Mouse (Mus musculus): Measurements from ENCODE around the gene Aspscr1. TPM values are rescaled to one million over a fixed set of nuclear protein-coding genes. Genes with fewer than 3 reads are reported as not detected.

The Aspscr1 gene
- total RNA-seq, 2 experiments from 2014 or later = 33.0 to 33.9 TPM

- DNase-seq (ENCODE audit: low spot score) = no peak
- intact Hi-C loops (cut with DNase I) = no loop called here
These were observed 38.0 kb upstream of the Aspscr1 start for GRCm38 (mm10) chr11:120634810-120635209.

- DNase-seq (ENCODE audit: low spot score) = no peak
- intact Hi-C loops (cut with DNase I) = no loop called here
These were observed 31.5 kb upstream of the Aspscr1 start for GRCm38 (mm10) chr11:120641255-120641654.

GRCm38 (mm10) chr11:120641869-120642268, 30.9 kb upstream of the Aspscr1 start:
- DNase-seq (ENCODE audit: low spot score) = no peak
- intact Hi-C loops (cut with DNase I) = no loop called here

GRCm38 (mm10) chr11:120642939-120643600, 29.7 kb upstream of the Aspscr1 start:
- intact Hi-C loops (cut with DNase I) = no loop called here
- DNase-seq (ENCODE audit: low spot score) = no peak

- intact Hi-C loops (cut with DNase I) = no loop called here
- peak; percentile 92 for DNase-seq (ENCODE audit: low spot score)
These were observed 29.2 kb upstream of the Aspscr1 start, which contains the start of gene Pycr1 for GRCm38 (mm10) chr11:120643601-120643987. Gene Pycr1, minus strand, starts transcription at chr11:120643769.

GRCm38 (mm10) chr11:120647047-120647830, 25.5 kb upstream of the Aspscr1 start:
- no peak for DNase-seq (ENCODE audit: low spot score)
- intact Hi-C loops (cut with DNase I) = no loop called here

- DNase-seq (ENCODE audit: low spot score) = no peak
- intact Hi-C loops (cut with DNase I) = no loop called here
These were observed 24.7 kb upstream of the Aspscr1 start, which contains the start of gene Myadml2 for GRCm38 (mm10) chr11:120648001-120648476. Gene Myadml2, minus strand, starts transcription at chr11:120648158.

- no peak for DNase-seq (ENCODE audit: low spot score)
- intact Hi-C loops (cut with DNase I) = no loop called here
These were observed 20.9 kb upstream of the Aspscr1 start for GRCm38 (mm10) chr11:120651872-120652271.

GRCm38 (mm10) chr11:120654741-120655140, 18.0 kb upstream of the Aspscr1 start:
- intact Hi-C loops (cut with DNase I) = loop anchor here (5.0 kb wide), 1 partner anchor 123 kb away; no protein-coding TSS in a partner anchor
- no peak for DNase-seq (ENCODE audit: low spot score)

- intact Hi-C loops (cut with DNase I) = loop anchor here (5.0 kb wide), 1 partner anchor 120 kb away; no protein-coding TSS in a partner anchor
- DNase-seq (ENCODE audit: low spot score) = no peak
These were observed 15.5 kb upstream of the Aspscr1 start for GRCm38 (mm10) chr11:120657301-120657700.

- intact Hi-C loops (cut with DNase I) = loop anchor here (1.0 to 5.0 kb wide), 2 partner anchors 53 to 118 kb away; no protein-coding TSS in a partner anchor
- DNase-seq (ENCODE audit: low spot score) = peak; percentile 51
These were observed 13.8 kb upstream of the Aspscr1 start for GRCm38 (mm10) chr11:120658876-120659410.

- DNase-seq (ENCODE audit: low spot score) = no peak
- intact Hi-C loops (cut with DNase I) = loop anchor here (1.0 to 5.0 kb wide), 2 partner anchors 53 to 118 kb away; no protein-coding TSS in a partner anchor
These were observed 13.1 kb upstream of the Aspscr1 start for GRCm38 (mm10) chr11:120659509-120660300.

GRCm38 (mm10) chr11:120660301-120661075, 12.3 kb upstream of the Aspscr1 start:
- intact Hi-C loops (cut with DNase I) = no loop called here
- no peak for DNase-seq (ENCODE audit: low spot score)

- no peak for DNase-seq (ENCODE audit: low spot score)
- intact Hi-C loops (cut with DNase I) = no loop called here
These were observed 11.7 kb upstream of the Aspscr1 start, which contains the start of gene Notum for GRCm38 (mm10) chr11:120661076-120661460. Gene Notum, minus strand, starts transcription at chr11:120661175.

GRCm38 (mm10) chr11:120662759-120663158, 10.0 kb upstream of the Aspscr1 start:
- intact Hi-C loops (cut with DNase I) = no loop called here
- DNase-seq (ENCODE audit: low spot score) = no peak

- no peak for DNase-seq (ENCODE audit: low spot score)
- intact Hi-C loops (cut with DNase I) = no loop called here
These were observed 9.1 kb upstream of the Aspscr1 start for GRCm38 (mm10) chr11:120663714-120664113.

- intact Hi-C loops (cut with DNase I) = no loop called here
- DNase-seq (ENCODE audit: low spot score) = peak; percentile 65
These were observed 7.4 kb upstream of the Aspscr1 start for GRCm38 (mm10) chr11:120665406-120665805.

- intact Hi-C loops (cut with DNase I) = no loop called here
- DNase-seq (ENCODE audit: low spot score) = no peak
These were observed 6.2 kb upstream of the Aspscr1 start for GRCm38 (mm10) chr11:120666617-120667016.

- intact Hi-C loops (cut with DNase I) = loop anchor here (5.0 kb wide), 1 partner anchor 46 kb away; the partner anchor contains the start of gene Sirt7
- no peak for DNase-seq (ENCODE audit: low spot score)
These were observed 885 bp downstream of the Aspscr1 start for GRCm38 (mm10) chr11:120673594-120674122.

Measured in heart, postnatal 25 days (tissue).